Mouse (Mus musculus): ENCODE data around the gene Pnkp.

Gene Pnkp

DNA sequence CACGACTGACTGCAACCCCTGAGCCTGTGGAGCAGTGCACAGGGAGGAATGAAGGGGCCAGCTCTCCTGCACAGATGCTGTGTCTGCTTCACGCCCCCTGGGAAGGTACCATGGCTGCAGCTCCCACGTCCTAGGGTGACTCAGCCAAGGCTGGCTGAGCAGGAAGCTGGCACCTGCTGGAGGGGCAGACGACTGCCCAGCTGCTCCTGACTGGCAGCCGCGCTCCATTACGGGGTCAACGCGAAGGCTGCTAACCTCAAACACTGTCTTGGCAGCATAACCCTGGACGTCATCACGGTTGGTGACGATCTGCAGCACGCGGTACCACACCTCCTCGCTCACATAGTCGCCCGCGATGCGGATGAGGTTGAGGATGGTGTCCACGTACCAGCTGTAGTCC lies 48.5 kb downstream of the Pnkp start:
- DNase-seq (ENCODE audit: low spot score), result no peak

DNA sequence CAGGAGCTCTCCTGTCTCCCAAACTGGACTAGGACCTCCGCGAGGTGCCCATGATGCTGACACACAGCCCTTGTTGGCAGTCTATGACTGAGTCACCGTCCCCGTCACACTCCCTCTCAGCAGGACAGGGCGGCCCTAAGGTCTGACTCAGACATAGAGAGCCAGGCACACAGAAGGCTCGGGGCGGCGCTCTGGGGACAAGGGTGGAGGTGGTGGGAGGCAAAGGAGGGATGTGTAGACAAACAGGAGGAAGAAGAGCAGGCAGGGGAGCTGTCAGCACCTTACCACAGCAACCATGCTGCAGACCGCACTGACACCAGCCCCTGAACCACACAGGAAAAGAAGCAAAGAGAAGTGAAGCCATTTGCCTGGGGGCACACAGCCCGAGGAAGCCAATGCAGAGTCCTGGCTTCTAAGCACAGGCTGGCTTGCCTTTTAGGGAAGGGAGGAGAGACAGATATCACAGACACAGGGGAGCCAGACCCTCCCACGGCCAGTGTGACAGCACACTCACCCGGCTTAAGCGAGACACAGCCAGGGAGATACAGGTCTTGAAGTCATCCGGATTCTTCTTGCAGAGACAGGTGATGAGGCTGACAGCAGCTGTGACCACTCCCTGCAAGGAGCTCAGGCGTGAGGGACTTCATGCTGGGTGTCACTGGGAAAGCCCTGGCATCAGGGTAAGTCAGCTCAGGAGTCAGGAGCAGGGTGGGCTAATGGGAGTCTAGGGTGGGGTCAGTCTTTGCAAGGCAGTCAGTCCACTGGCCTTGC lies 52.0 kb downstream of the Pnkp start:
- DNase-seq (ENCODE audit: low spot score), result no peak
